In genomic region chr10:75954381-75954811, GRCm38 (mm10) we compare ENCODE assay signal across 8 mouse cellular contexts. TPM values are rescaled to one million over a fixed set of nuclear protein-coding genes. Genes with fewer than 3 reads are reported as not detected.
DNase-seq lines count a peak whose midpoint lies in the region; ATAC-seq and TF ChIP-seq lines count a peak whose summit lies in the region.

TSS of gene Gm5134 (plus strand) at chr10:75954514.

- WGBS in thymus, adult 2 months = 23% methylated on average over 20 of the region's 20 CpGs
- 25% methylated on average over 20 of the region's 20 CpGs for WGBS in hindbrain, embryonic 14.5 days
- WGBS in midbrain, embryonic 10.5 days = 31% methylated on average over 20 of the region's 20 CpGs

- peak within 1 kb of the TSS; percentile 38 for H3K4me2 ChIP-seq in hindbrain, embryonic 14.5 days (replicated peaks)

- TF ChIP-seq CTCF in thymus, adult 2 months (IDR thresholded peaks at IDR 0.05; ENCODE audit: borderline replicate concordance, control insufficient read depth, extremely low read depth, insufficient read depth, low read length, poor library complexity) = no peak

- no peaks in the 10 kb centered on the region for H3K36me3 ChIP-seq in thymus, adult 2 months (ENCODE audit: control insufficient read depth, insufficient read depth, low read length)
- H3K36me3 ChIP-seq in hindbrain, embryonic 14.5 days (replicated peaks; ENCODE audit: control insufficient read depth, insufficient read depth) = no peaks in the 10 kb centered on the region
- H3K36me3 ChIP-seq in midbrain, embryonic 10.5 days = no peaks in the 10 kb centered on the region

- H3K9me3 ChIP-seq in hindbrain, embryonic 14.5 days (ENCODE audit: control insufficient read depth, low read length) = no peaks in the 10 kb centered on the region
- no peaks in the 10 kb centered on the region for H3K9me3 ChIP-seq in midbrain, embryonic 10.5 days (replicated peaks)

- H3K27ac ChIP-seq in thymus, adult 2 months (ENCODE audit: control insufficient read depth, insufficient read depth, low read length) = peak within 1 kb of the TSS; percentile 32; the same call in 1 of the 2 replicates
- H3K27ac ChIP-seq in hindbrain, embryonic 14.5 days = no peak within 1 kb of the TSS
- peak within 1 kb of the TSS; percentile 47 for H3K27ac ChIP-seq in midbrain, embryonic 10.5 days (replicated peaks)

- DNase-seq in thymus, adult 2 months = peak; percentile 42
- no peak for DNase-seq in thymus, adult 18-20 months
- no peak for DNase-seq in hindbrain, embryonic 14.5 days (ENCODE audit: low spot score)
- no peak for DNase-seq in midbrain, embryonic 10.5 days (ENCODE audit: low spot score)
- DNase-seq in urinary bladder, postnatal 10 days (ENCODE audit: low spot score) = no peak
- DNase-seq in urinary bladder, postnatal 4 days (ENCODE audit: low spot score in 2 of 2) = no peak
- no peak for DNase-seq in right cerebral cortex, adult 18-20 months
- no peak for DNase-seq in embryo, embryonic 10 days (ENCODE audit: low spot score)

- no peak for TF ChIP-seq POLR2A in thymus, adult 2 months (IDR thresholded peaks at IDR 0.05; ENCODE audit: control insufficient read depth, extremely low read depth, insufficient read depth, low read length, poor library complexity)

- H3K9ac ChIP-seq in hindbrain, embryonic 14.5 days = no peak within 1 kb of the TSS

- H3K4me1 ChIP-seq in thymus, adult 2 months (replicated peaks; ENCODE audit: control insufficient read depth, insufficient read depth, low read length) = peaks cover 19% of the 10 kb centered on the region
- peaks cover 11% of the 10 kb centered on the region for H3K4me1 ChIP-seq in hindbrain, embryonic 14.5 days (replicated peaks; ENCODE audit: control insufficient read depth, insufficient read depth, low read length)
- peaks cover 26% of the 10 kb centered on the region for H3K4me1 ChIP-seq in midbrain, embryonic 10.5 days

- no peaks in the 10 kb centered on the region for H3K27me3 ChIP-seq in thymus, adult 2 months (ENCODE audit: control insufficient read depth, insufficient read depth, low read length)
- H3K27me3 ChIP-seq in hindbrain, embryonic 14.5 days (ENCODE audit: control insufficient read depth, insufficient read depth, low read length) = peaks cover 19% of the 10 kb centered on the region; the same call in 1 of the 2 replicates
- peaks cover 32% of the 10 kb centered on the region for H3K27me3 ChIP-seq in midbrain, embryonic 10.5 days (ENCODE audit: low read depth, poor library complexity, severe bottlenecking)

- ATAC-seq in hindbrain, embryonic 14.5 days (ENCODE audit: low FRiP score) = no peak

- H3K4me3 ChIP-seq in thymus, adult 2 months (ENCODE audit: control insufficient read depth, insufficient read depth, low read length) = peak within 1 kb of the TSS; percentile 88
- peak within 1 kb of the TSS; percentile 8; the same call in 1 of the 2 replicates for H3K4me3 ChIP-seq in hindbrain, embryonic 14.5 days (replicated peaks; ENCODE audit: low read length)
- H3K4me3 ChIP-seq in midbrain, embryonic 10.5 days = peak within 1 kb of the TSS; percentile 41

RNA-seq across cellular contexts. Expression of gene Gm5134, which starts in this region (rescaled TPM):
- 4.0 and 4.3 TPM in 2 replicates for polyA plus RNA-seq in thymus, adult 2 months (2012; rRNA removed)
- polyA plus RNA-seq in hindbrain, embryonic 14.5 days (2014; fragmentation: Nextera tagmentation; extraction: Ambion mirVana) = 0.14 TPM in 1 of 2 replicates, not detected in the other
- 0.09 and 0.10 TPM in 2 replicates for polyA plus RNA-seq in midbrain, embryonic 10.5 days (2016; fragmentation: Nextera tagmentation; extraction: Ambion mirVana)

Comparison
In these comparisons a context has a peak if more than half of its experiments do, and no peak if none do; other contexts are left out.
1. H3K4me3 ChIP-seq: peak in every context shown above with its lines; median percentile 88 in thymus, adult 2 months; 41 in midbrain, embryonic 10.5 days; 8 in hindbrain, embryonic 14.5 days.